Mouse (Mus musculus) intestine, embryonic 16.5 days (tissue): Measurements from ENCODE around the gene Kcnk5. TPM values are rescaled to one million over a fixed set of nuclear protein-coding genes. Genes with fewer than 3 reads are reported as not detected.
A peak's percentile ranks its signal among the peaks of the same experiment; 100 is the strongest.

Experiments
- ATAC-seq: fragments of 200-750 bp; cut with Nextera tagmentation; 2 replicates; pipeline ENCODE4 v1.8.0; 2017; ENCODE audit warnings: moderate TSS enrichment, moderate library complexity
- H3K27ac ChIP-seq: fragments of 300-500 bp; sonication (generic); 2 replicates; pipeline ENCODE4 v1.5.1; 2014; ENCODE audit warnings: mild to moderate bottlenecking, low read length
- H3K27me3 ChIP-seq: fragments of 300-500 bp; sonication (generic); replicated peaks from 2 replicates; pipeline ENCODE4 v1.6.1; 2014; ENCODE audit warnings: low read length, control low read depth, mixed read lengths; ENCODE audit not compliant: control insufficient read depth, insufficient read depth
- H3K36me3 ChIP-seq: fragments of 300-500 bp; sonication (generic); 2 replicates; pipeline ENCODE4 v1.6.1; 2014; ENCODE audit warnings: low read length, control low read depth; ENCODE audit not compliant: control insufficient read depth, insufficient read depth
- H3K4me1 ChIP-seq: fragments of 300-500 bp; sonication (generic); 2 replicates; pipeline ENCODE4 v1.6.1; 2014; ENCODE audit warnings: low read length, control low read depth, mixed read lengths; ENCODE audit not compliant: control insufficient read depth, insufficient read depth
- H3K4me2 ChIP-seq: fragments of 300-500 bp; sonication (generic); 2 replicates; pipeline ENCODE4 v1.6.1; 2014; ENCODE audit warnings: low read depth, low read length, control low read depth
- H3K4me3 ChIP-seq: fragments of 300-500 bp; sonication (generic); 2 replicates; pipeline ENCODE4 v1.5.1; 2014; ENCODE audit warnings: mild to moderate bottlenecking, low read length
- H3K9ac ChIP-seq: fragments of 300-500 bp; sonication (generic); 2 replicates; pipeline ENCODE4 v1.6.1; 2014; ENCODE audit warnings: low read depth, low read length
- H3K9me3 ChIP-seq: fragments of 300-500 bp; sonication (generic); 2 replicates; pipeline ENCODE4 v1.6.1; 2016; ENCODE audit warnings: low read length, control low read depth; ENCODE audit not compliant: control insufficient read depth
- WGBS: fragments of 180-500 bp; shearing (Covaris S2); extraction: QIAGEN DNeasy Blood & Tissue Kit; methylation state at CpG from one replicate; pipeline ENCODE4 v1.1.7; 2014; 5-methylcytosine and 5-hydroxymethylcytosine counted together
- polyA plus RNA-seq: library from polyadenylated mRNA; unstranded; fragments of >200 nt; fragmentation: Nextera tagmentation; extraction: Ambion mirVana; gene quantifications from 2 replicates; pipeline ENCODE4 v1.2.1, GENCODE M21; 2015

Kcnk5 gene
- 10.7 and 10.9 TPM in 2 replicates for polyA plus RNA-seq

DNA sequence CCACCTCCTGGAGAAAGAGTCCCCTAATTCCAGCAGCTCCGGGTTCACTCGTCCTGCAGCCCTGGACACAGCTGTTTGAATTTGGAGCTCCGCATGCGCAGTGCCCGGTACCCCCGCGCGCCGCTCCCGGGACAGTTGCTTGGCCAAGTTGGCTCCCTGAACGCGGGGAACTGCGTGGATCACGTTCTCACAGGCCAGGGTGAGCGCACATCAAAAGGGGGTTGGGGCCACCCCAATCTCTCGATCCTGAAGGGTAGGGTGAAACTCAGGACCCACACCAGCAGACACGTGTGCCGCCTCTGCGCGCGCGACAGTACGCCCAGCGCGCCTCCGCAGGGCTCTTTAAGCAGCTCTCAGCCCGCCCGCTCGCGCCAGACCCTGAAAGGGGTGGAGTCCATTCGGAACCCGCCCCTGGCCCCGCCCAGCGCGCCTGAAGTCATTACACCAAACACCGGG, at the start of gene Kcnk5:
Kcnk5 (minus strand) TSS at position 344 of the 456 bp plus-strand sequence.
- peak within 1 kb of the TSS; percentile 75 for H3K9ac ChIP-seq
- H3K27ac ChIP-seq = peak within 1 kb of the TSS; percentile 43; the same call in 1 of the 2 replicates
- under 1% methylated on average over 36 of the region's 36 CpGs for WGBS
- peak; percentile 93 for ATAC-seq
- H3K36me3 ChIP-seq = no peaks in the 10 kb centered on the region
- no peaks in the 10 kb centered on the region for H3K9me3 ChIP-seq
- no peaks in the 10 kb centered on the region for H3K27me3 ChIP-seq
- peak within 1 kb of the TSS; percentile 90 for H3K4me2 ChIP-seq
- peaks cover 29% of the 10 kb centered on the region for H3K4me1 ChIP-seq
- peak within 1 kb of the TSS; percentile 67 for H3K4me3 ChIP-seq

DNA sequence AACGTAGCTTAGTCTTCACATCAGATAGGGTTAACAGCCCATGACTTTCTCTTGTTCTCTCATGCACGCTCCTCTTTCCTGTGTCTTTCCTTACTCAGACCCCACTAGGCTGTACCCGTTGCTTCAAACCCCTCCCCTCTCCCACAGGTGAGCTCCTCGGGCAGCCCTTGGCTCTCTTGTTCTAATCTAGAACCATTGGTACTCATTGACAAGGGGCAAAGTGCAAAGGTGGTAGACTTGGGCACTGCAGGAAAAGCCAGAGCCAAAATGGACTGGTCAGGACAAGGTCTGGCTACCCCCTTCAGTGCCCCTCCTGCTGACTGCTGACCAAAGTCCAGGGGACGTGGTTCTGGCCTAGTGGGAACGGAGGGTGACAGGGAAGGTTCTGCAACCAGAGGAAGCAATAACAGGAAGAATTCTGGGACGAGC, 48.5 kb upstream of the Kcnk5 start:
- Histone ChIP-seq H3K9ac (0 out of 2 replicates have a peak overlapping the region, but pooled peaks have one; percentile 10), H3K27me3 (no peaks in the 10 kb centered on the region), H3K4me3 (no peak overlapping the region), H3K9me3 (no peaks in the 10 kb centered on the region), H3K4me2 (no peak overlapping the region), H3K4me1 (peaks cover 30% of the 10 kb centered on the region), H3K36me3 (no peaks in the 10 kb centered on the region), H3K27ac (peak overlapping the region; percentile 82)
- ATAC-seq = peak; percentile 71
- 62% methylated on average over 7 of the region's 7 CpGs for WGBS

DNA sequence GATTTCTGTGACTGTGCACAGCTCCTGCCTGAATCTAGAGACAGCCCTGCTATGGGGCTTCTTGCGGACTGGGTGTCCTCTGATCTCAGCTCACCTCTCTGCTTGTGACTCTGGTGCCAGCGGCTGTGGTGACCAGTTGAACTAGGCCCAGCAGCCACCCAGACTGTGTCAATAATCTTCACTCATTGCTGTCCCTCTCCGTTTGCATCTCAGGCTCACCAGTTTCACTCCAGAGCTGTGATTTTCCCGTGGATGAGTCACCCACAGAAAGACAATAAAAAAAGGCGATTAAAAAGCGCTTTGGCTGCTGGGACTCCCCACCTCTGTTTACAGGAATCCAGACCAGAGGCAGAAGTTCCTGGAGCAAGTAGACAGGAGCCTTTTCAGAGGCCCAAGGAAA, 47.8 kb upstream of the Kcnk5 start:
- Histone ChIP-seq H3K36me3 (no peaks in the 10 kb centered on the region), H3K4me3 (no peak overlapping the region), H3K4me2 (no peak overlapping the region), H3K9ac (0 out of 2 replicates have a peak overlapping the region, but pooled peaks have one; percentile 10), H3K4me1 (peaks cover 34% of the 10 kb centered on the region), H3K27me3 (no peaks in the 10 kb centered on the region), H3K27ac (peak overlapping the region; percentile 82), H3K9me3 (no peaks in the 10 kb centered on the region)
- 48% methylated on average over 6 of the region's 6 CpGs for WGBS
- peak; percentile 47 for ATAC-seq

DNA sequence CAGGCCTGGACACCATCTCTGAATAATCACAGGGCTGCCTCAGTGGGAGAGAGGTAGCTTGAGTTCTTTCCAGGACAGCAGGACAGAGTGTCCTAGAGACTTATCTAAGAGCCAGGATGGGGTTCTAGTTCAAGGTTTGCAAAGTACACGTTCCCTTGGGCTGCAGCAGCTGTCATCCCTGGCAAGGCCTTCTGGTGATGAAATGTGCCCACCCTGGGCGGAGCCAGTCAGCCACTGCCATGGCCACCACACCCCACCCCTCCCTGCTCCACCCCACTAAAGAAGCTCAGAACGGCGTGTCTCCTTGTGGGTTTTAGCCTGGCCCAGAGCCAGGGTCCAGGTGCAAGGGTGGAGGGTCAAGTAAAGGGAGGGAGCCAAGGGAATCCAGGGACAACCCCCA, 46.7 kb upstream of the Kcnk5 start:
- H3K9ac ChIP-seq = no peak overlapping the region
- H3K4me3 ChIP-seq = no peak overlapping the region
- no peaks in the 10 kb centered on the region for H3K36me3 ChIP-seq
- no peak for ATAC-seq
- no peak overlapping the region for H3K4me2 ChIP-seq
- H3K27me3 ChIP-seq = no peaks in the 10 kb centered on the region
- H3K4me1 ChIP-seq = peaks cover 34% of the 10 kb centered on the region
- H3K27ac ChIP-seq = no peak overlapping the region; the same call in 1 of the 2 replicates
- 45% methylated on average over 4 of the region's 4 CpGs for WGBS
- H3K9me3 ChIP-seq = no peaks in the 10 kb centered on the region

DNA sequence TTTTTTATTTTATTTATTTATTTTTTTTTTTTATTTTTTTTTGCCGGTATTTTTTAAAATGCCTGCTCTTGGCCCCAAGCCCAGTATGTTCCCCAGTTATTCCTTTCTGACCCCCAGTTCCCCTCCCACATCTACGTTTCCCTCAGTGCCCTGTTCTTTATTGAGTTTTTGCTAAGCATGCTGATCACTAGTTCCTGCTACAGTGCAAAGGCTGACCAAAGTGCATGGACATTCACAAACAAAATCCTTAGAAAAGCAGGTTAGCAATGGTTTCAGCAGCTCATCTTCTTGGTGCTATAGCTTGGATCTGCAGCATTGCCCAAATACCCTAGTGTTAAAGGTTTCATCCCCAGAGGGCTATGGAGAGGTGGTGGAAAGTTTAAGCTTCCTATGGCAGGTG, 45.4 kb upstream of the Kcnk5 start:
- no peak for ATAC-seq
- H3K4me3 ChIP-seq = no peak overlapping the region
- 41% methylated on average over 2 of the region's 2 CpGs for WGBS
- no peak overlapping the region for H3K4me2 ChIP-seq
- no peaks in the 10 kb centered on the region for H3K27me3 ChIP-seq
- H3K9me3 ChIP-seq = no peaks in the 10 kb centered on the region
- H3K9ac ChIP-seq = no peak overlapping the region
- H3K36me3 ChIP-seq = no peaks in the 10 kb centered on the region
- H3K4me1 ChIP-seq = peaks cover 34% of the 10 kb centered on the region
- no peak overlapping the region for H3K27ac ChIP-seq

DNA sequence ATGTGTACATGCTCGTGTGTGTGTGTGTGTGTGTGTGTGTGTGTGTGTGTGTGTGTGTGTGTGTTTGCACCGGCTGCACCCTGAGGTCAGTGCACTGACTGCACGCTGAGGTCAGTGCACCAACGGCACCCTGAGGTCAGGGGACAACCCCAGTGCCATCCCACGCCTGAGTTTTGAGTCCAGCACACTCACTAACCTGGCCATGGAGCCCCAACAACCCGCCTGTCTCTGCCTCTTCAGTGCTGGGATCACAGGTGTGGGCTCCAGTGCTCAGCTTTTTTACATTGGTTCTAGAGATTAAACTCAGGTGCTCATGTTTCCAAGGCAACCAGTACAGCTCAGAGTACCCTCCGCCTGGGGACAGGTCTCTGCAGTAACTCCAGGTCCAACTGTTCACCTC, 44.9 kb upstream of the Kcnk5 start:
- Histone ChIP-seq H3K9me3 (no peaks in the 10 kb centered on the region), H3K27me3 (no peaks in the 10 kb centered on the region), H3K36me3 (no peaks in the 10 kb centered on the region), H3K9ac (no peak overlapping the region), H3K27ac (no peak overlapping the region), H3K4me3 (no peak overlapping the region), H3K4me2 (no peak overlapping the region), H3K4me1 (peaks cover 34% of the 10 kb centered on the region)
- peak; percentile 16; the same call in 1 of the 2 replicates for ATAC-seq
- 48% methylated on average over 7 of the region's 7 CpGs for WGBS

DNA sequence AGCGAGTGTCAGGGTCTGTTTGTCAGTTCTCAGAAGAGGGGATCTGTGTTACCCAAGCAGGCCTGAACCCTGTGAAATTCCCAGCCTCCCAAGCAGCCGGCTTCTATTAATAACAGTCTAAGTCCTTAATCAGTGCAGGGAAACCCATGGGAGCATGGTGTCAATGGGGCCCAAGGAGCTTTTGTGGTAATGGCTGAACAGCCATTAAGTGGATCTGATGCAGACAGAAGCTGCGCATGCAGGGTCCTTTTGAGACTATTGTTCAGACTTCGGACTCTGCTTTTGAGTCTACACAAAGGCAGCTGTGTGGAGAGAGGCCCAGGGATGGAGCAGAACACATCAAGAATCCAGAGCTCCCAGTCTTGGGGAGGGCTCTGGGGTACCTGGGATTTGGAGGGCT, 43.9 kb upstream of the Kcnk5 start:
- no peak overlapping the region for H3K4me2 ChIP-seq
- peaks cover 34% of the 10 kb centered on the region for H3K4me1 ChIP-seq
- no peaks in the 10 kb centered on the region for H3K9me3 ChIP-seq
- WGBS = 64% methylated on average over 4 of the region's 4 CpGs
- ATAC-seq = no peak
- no peaks in the 10 kb centered on the region for H3K27me3 ChIP-seq
- H3K27ac ChIP-seq = peak overlapping the region; percentile 6; the same call in 1 of the 2 replicates
- H3K9ac ChIP-seq = no peak overlapping the region
- no peaks in the 10 kb centered on the region for H3K36me3 ChIP-seq
- no peak overlapping the region for H3K4me3 ChIP-seq

DNA sequence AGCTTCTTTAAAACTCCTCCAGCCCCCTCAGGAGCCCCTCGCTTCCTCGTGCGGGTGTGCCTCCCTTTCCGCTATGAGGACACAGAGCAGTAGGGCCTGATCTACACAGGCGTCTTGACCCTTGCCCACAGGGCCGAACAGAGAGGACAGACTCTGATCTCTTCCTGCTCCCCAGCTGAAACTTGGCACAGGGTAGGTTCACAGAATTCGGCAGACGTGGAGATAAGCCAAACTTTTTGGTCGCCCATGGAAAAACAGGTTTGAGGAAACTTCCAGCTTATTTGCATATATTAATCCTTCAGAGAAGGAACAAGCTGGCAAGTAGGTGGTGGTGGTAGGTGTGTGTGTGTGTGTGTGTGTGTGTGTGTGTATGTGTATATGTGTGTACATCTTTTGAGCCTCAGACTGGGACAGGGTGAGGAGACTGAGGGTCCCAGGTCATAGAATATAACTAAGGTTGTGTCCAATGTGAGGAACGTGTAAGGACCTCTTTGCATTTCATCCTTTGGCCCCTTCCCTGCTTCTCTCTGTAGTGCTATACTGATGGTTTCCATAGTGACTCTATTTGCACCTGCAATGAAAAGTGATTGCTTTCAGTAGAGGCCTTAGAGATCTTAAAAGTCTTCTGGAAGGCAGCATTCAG, 43.1 kb upstream of the Kcnk5 start:
- H3K4me3 ChIP-seq = no peak overlapping the region
- H3K27ac ChIP-seq = no peak overlapping the region; the same call in 1 of the 2 replicates
- no peak overlapping the region for H3K4me2 ChIP-seq
- 55% methylated on average over 10 of the region's 10 CpGs for WGBS
- H3K9ac ChIP-seq = no peak overlapping the region; the same call in 1 of the 2 replicates
- no peaks in the 10 kb centered on the region for H3K36me3 ChIP-seq
- no peaks in the 10 kb centered on the region for H3K27me3 ChIP-seq
- H3K9me3 ChIP-seq = no peaks in the 10 kb centered on the region
- H3K4me1 ChIP-seq = peaks cover 31% of the 10 kb centered on the region
- ATAC-seq = no peak

DNA sequence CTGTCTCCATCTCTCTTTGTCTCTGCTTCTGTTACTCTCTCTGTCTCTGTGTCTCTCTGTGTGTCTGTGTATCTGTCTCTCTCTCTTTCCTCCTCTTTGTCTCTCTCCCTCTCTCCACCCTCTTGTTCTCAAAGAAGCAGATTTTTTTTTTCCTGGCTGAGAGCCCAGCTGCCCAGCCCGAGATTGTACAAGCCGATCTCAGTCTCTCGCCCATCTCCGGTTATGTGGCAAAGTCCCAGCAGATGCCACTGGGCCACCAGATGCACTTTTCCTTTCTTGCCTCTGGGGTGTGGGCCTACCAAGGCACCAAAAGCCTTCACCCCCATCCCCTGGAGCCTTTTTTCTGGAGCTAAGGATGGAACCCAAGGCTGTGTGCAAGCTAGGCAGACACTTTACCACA, 42.6 kb upstream of the Kcnk5 start:
- H3K4me1 ChIP-seq = peaks cover 27% of the 10 kb centered on the region

More for the DNA sequence above, 42.6 kb upstream of the Kcnk5 start:
- 31% methylated on average over 4 of the region's 4 CpGs for WGBS
- Histone ChIP-seq H3K27me3 (no peaks in the 10 kb centered on the region), H3K27ac (no peak overlapping the region), H3K4me2 (no peak overlapping the region), H3K4me3 (no peak overlapping the region), H3K9me3 (no peaks in the 10 kb centered on the region), H3K36me3 (no peaks in the 10 kb centered on the region), H3K9ac (no peak overlapping the region; the same call in 1 of the 2 replicates)
- ATAC-seq = no peak
